Mouse (Mus musculus): Measurements from ENCODE around the gene Ccdc63. TPM values are rescaled to one million over a fixed set of nuclear protein-coding genes. Genes with fewer than 3 reads are reported as not detected.

The Ccdc63 gene
- total RNA-seq, 2 experiments from 2014 or later = 0.78 to 1.8 TPM

GRCm38 (mm10) chr5:122088917-122089316 is 51.7 kb downstream of the Ccdc63 start:
- peak; percentile 95 to 97 for DNase-seq (ENCODE audit: low spot score in 2 of 2)

GRCm38 (mm10) chr5:122086121-122086520 is 54.5 kb downstream of the Ccdc63 start:
- no peak for DNase-seq (ENCODE audit: low spot score in 2 of 2)

GRCm38 (mm10) chr5:122085291-122085690 is 55.3 kb downstream of the Ccdc63 start:
- no peak for DNase-seq (ENCODE audit: low spot score in 2 of 2)

GRCm38 (mm10) chr5:122084470-122084869 is 56.2 kb downstream of the Ccdc63 start:
- DNase-seq (ENCODE audit: low spot score in 2 of 2) = no peak

- DNase-seq (ENCODE audit: low spot score in 2 of 2) = no peak
Observed at GRCm38 (mm10) chr5:122083282-122083681, 57.3 kb downstream of the Ccdc63 start.

GRCm38 (mm10) chr5:122081471-122081870 is 59.2 kb downstream of the Ccdc63 start:
- no peak for DNase-seq (ENCODE audit: low spot score in 2 of 2)

- DNase-seq (ENCODE audit: low spot score in 2 of 2) = peak; percentile 73 to 78
Observed at GRCm38 (mm10) chr5:122080930-122081329, 59.7 kb downstream of the Ccdc63 start.

- no peak for DNase-seq (ENCODE audit: low spot score in 2 of 2)
Observed at GRCm38 (mm10) chr5:122079796-122080195, 60.8 kb downstream of the Ccdc63 start.

GRCm38 (mm10) chr5:122077244-122077643 is 63.4 kb downstream of the Ccdc63 start:
- DNase-seq (ENCODE audit: low spot score in 2 of 2) = no peak

GRCm38 (mm10) chr5:122075736-122076135 is 64.9 kb downstream of the Ccdc63 start:
- DNase-seq (ENCODE audit: low spot score in 2 of 2) = no peak

GRCm38 (mm10) chr5:122071997-122072396 is 68.6 kb downstream of the Ccdc63 start:
- DNase-seq (ENCODE audit: low spot score in 2 of 2) = no peak

GRCm38 (mm10) chr5:122070963-122071800 is 69.4 kb downstream of the Ccdc63 start:
- DNase-seq (ENCODE audit: low spot score in 2 of 2) = no peak

- no peak for DNase-seq (ENCODE audit: low spot score in 2 of 2)
Observed at GRCm38 (mm10) chr5:122068563-122068962, 72.1 kb downstream of the Ccdc63 start.

- no peak for DNase-seq (ENCODE audit: low spot score in 2 of 2)
Observed at GRCm38 (mm10) chr5:122063204-122063933, 77.3 kb downstream of the Ccdc63 start.

- DNase-seq (ENCODE audit: low spot score in 2 of 2) = no peak
Observed at GRCm38 (mm10) chr5:122062479-122062878, 78.1 kb downstream of the Ccdc63 start.

- no peak for DNase-seq (ENCODE audit: low spot score in 2 of 2)
Observed at GRCm38 (mm10) chr5:122060767-122061333, 79.8 kb downstream of the Ccdc63 start.

- DNase-seq (ENCODE audit: low spot score in 2 of 2) = peak; percentile 69 to 70
Observed at GRCm38 (mm10) chr5:122059060-122060017, 81.3 kb downstream of the Ccdc63 start.

Data from layer of hippocampus, postnatal 10 days (tissue).